Mouse (Mus musculus): ENCODE results near the gene Sh3bp4.
A peak's percentile ranks its signal among the peaks of the same experiment; 100 is the strongest.

DNA sequence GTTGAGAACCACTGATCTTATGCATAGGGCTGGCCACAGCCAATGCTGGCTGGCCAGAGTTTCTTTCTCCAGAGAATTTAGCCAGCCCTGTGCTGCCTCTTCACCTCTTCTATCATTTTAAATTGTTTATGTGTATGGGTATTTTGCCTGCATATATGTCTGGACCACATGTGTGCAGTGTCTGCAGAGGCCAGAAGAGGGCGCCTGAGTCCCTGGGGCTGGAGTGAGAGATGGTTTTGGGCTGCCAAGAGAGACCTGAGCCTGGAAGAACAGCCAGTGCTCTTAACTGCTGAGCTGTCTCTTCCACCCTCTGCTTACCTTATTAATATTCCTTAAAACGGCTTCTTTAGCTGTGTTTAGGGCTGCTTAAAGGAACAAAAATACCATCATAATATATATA, 105.1 kb downstream of the Sh3bp4 start:
- no peak for TF ChIP-seq EP300 (optimal IDR thresholded peaks at IDR 0.05)
- TF ChIP-seq CTCF (IDR thresholded peaks at IDR 0.05; ENCODE audit: low read depth) = peak; percentile 66

Data from stomach, postnatal 0 days (tissue).